8 mouse cellular contexts compared by ENCODE assay signal in the genomic region with DNA sequence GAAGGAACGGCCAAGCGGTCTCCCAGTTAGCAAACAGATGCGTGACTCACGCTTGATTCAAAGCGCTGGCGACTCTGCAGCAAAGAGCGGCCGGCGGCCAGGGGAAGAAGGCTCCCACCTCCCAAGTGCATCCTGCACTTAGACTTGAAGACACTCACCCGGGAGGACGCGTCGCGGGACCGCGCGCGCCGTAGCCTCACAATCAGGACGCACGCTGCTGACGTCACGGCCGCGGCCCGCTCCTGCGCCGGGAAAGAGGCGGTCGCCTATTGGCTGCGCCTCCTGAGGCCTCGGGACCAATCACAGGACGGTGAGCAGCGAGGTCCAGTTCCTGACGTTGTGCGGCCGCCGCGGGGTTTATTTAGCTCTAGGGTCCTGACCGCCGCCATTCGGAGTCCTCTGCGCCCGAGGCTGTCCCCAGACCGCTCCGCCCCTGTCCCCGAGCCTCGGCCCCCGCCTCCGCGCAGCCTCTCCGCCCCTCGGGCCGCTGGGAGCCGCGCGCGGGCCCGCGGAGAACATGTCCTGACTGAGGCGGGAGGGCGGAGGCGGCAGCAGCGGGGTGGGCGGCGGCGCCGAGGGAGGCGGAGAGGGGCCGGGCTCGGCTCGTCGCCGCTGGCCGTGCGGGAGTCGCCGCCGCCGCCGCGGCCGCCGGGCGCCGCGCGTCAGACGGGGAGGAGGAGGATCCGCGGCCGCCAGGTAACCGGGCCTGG. TPM values are rescaled to one million over a fixed set of nuclear protein-coding genes. Genes with fewer than 3 reads are reported as not detected.
DNase-seq lines count a peak whose midpoint lies in the region; ATAC-seq lines count a peak whose summit lies in the region.

A gene (plus strand): TSS at position 293 of the 710 bp plus-strand sequence.

- H3K4me1 ChIP-seq in hindbrain, embryonic 16.5 days (ENCODE audit: control insufficient read depth, insufficient read depth, low read depth, low read length), result peaks cover 14% of the 10 kb centered on the region

- H3K27me3 ChIP-seq in hindbrain, embryonic 16.5 days (replicated peaks; ENCODE audit: control insufficient read depth, insufficient read depth, low read length), result no peaks in the 10 kb centered on the region

- peak; percentile 95 for DNase-seq in WW6 (ENCODE audit: low read depth, low spot score)
- DNase-seq in cerebellum, postnatal 4 days (ENCODE audit: low spot score in 2 of 2), result peak; percentile 98 to 99
- DNase-seq in gastrocnemius, adult 18-20 months (ENCODE audit: low spot score), result peak; percentile 98
- peak; percentile 99 for DNase-seq in left cerebral cortex, adult 18-20 months (ENCODE audit: low spot score in 2 of 2)
- peak; percentile 99 for DNase-seq in right cerebral cortex, adult 18-20 months
- DNase-seq in urinary bladder, postnatal 10 days (ENCODE audit: low spot score), result peak; percentile 93

- H3K9me3 ChIP-seq in hindbrain, embryonic 16.5 days (ENCODE audit: control insufficient read depth, low read length), result no peaks in the 10 kb centered on the region

- ATAC-seq in hindbrain, embryonic 16.5 days, result peak; percentile 100

- H3K36me3 ChIP-seq in hindbrain, embryonic 16.5 days (ENCODE audit: control insufficient read depth, insufficient read depth, low read length), result no peaks in the 10 kb centered on the region
- no peaks in the 10 kb centered on the region for H3K36me3 ChIP-seq in macrophage (ENCODE audit: inconsistent target)

- WGBS in hindbrain, embryonic 16.5 days, result under 1% methylated on average over 69 of the region's 93 CpGs
- under 1% methylated on average over 87 of the region's 93 CpGs for WGBS in macrophage (ENCODE audit: missing documents)

- peaks cover 44% of the 10 kb centered on the region for H3K79me2 ChIP-seq in macrophage (ENCODE audit: inconsistent target)

- H3K9ac ChIP-seq in hindbrain, embryonic 16.5 days (ENCODE audit: low read depth, low read length), result peak within 1 kb of the TSS; percentile 92

- peak within 1 kb of the TSS; percentile 65 for H3K4me2 ChIP-seq in hindbrain, embryonic 16.5 days (ENCODE audit: low read length)

- peak within 1 kb of the TSS; percentile 99 for H3K27ac ChIP-seq in hindbrain, embryonic 16.5 days (ENCODE audit: low read depth, low read length)
- H3K27ac ChIP-seq in macrophage, result peak within 1 kb of the TSS; percentile 60

- H3K4me3 ChIP-seq in hindbrain, embryonic 16.5 days (ENCODE audit: low read length), result peak within 1 kb of the TSS; percentile 86
- peak within 1 kb of the TSS; percentile 93 for H3K4me3 ChIP-seq in macrophage (ENCODE audit: inconsistent target)

RNA-seq across cellular contexts. Expression of the gene that starts here (rescaled TPM):
- total RNA-seq in gastrocnemius, adult 18-20 months (2021), result 10 to 100 TPM; 51.3 to 56.9 TPM
- 14.1 and 14.9 TPM in 2 replicates for polyA plus RNA-seq in hindbrain, embryonic 16.5 days (2015; fragmentation: Nextera tagmentation; extraction: Ambion mirVana)
- total RNA-seq in left cerebral cortex, adult 18-20 months (2021), result 10 to 100 TPM; 43.5 to 45.2 TPM
- 10 to 100 TPM; 33.1 to 84.5 (median 52.5) TPM for total RNA-seq in macrophage (2018; cell fraction: chromatin; rRNA removed)
- total RNA-seq in macrophage (2018; cell fraction: cytosol; rRNA removed), result 10 to 100 TPM in 18 of 26 experiments, 1 to 10 TPM in 8; 8.7 to 15.7 (median 11.4) TPM
- total RNA-seq in macrophage (2018; cell fraction: nucleus; rRNA removed), result 10 to 100 TPM; 16.3 to 48.6 (median 31.7) TPM
- 10.1 to 17.5 TPM (median 10.4 TPM) in 3 replicates for polyA plus RNA-seq in macrophage (2018)

Comparison
In these comparisons a context has a peak if more than half of its experiments do, and no peak if none do; other contexts are left out.
1. Peak in every context shown above with its lines: DNase-seq, ATAC-seq, H3K4me3 ChIP-seq and H3K27ac ChIP-seq.